Mouse (Mus musculus) G1E (cell line): ENCODE measurements at regions not wholly inside any gene's neighbourhood (a gene's known extent, or its start where the extent isn't known, plus 50 kb on each side); places are given as distances from the start of the nearest gene placed in this dataset.

Source experiments
- CTCF ChIP-seq: IDR thresholded peaks from 2 replicates; pipeline ENCODE4 v1.5.1; 2012; ENCODE audit warnings: low read depth, low read length, inconsistent platforms, mixed read lengths
- GATA1 ChIP-seq: IDR thresholded peaks from 2 replicates; pipeline ENCODE4 v1.6.1; 2012; ENCODE audit warnings: borderline replicate concordance, low read length, inconsistent platforms, mixed read lengths

GRCm38 (mm10) chr1:137331746-137332107 lies 371.5 kb upstream of the Nr5a2 start:
- no peak for TF ChIP-seq CTCF
- TF ChIP-seq GATA1, result no peak
